Mouse (Mus musculus): ENCODE data around the gene Dgkd.

Gene Dgkd

DNA sequence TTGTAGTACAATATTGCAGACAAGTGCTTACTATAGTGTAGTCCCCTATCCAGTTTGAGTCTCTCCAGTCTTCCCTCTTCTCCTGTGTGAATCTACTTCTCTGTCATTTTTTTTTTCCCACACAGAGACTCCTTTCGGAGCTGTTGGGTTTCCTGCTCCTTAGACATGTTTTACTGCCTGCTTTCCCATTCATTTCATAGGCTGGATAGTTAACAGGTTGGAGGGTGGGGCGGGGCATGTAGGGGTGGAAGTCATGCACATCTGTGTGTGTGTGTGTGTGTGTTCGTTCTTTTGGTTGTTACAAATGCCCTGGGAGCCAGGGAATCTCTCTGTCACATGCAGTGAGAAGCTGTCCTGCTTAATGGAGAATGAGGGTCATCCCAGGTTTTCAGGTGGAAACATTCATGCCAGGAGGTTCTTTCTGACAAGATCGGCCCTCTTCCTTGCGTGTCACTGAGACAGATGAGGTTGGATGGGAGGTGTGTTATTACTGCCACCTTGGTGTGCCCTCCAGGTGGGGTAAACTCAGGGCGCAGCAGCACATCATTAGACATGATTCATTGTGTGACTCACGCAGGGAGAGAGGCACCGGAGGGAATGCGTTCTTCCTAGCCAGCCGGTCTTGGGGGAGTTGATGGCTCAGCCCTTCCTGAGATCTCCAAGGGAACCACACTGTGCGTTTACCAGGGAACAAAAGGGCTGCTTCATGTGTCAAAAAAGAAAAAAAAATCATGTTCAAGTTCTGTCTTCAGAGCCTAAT is 4.7 kb upstream of the Dgkd start:
- DNase-seq (ENCODE audit: extremely low spot score) = no peak

GRCm38 (mm10) chr1:87849278-87849677 is 3.8 kb upstream of the Dgkd start:
- no peak for DNase-seq (ENCODE audit: extremely low spot score)

- no peak for DNase-seq (ENCODE audit: extremely low spot score)
These were observed 1.7 kb upstream of the Dgkd start for GRCm38 (mm10) chr1:87851344-87851743.

- DNase-seq (ENCODE audit: extremely low spot score) = no peak
These were observed 851 bp upstream of the Dgkd start for GRCm38 (mm10) chr1:87852081-87852790.

DNA sequence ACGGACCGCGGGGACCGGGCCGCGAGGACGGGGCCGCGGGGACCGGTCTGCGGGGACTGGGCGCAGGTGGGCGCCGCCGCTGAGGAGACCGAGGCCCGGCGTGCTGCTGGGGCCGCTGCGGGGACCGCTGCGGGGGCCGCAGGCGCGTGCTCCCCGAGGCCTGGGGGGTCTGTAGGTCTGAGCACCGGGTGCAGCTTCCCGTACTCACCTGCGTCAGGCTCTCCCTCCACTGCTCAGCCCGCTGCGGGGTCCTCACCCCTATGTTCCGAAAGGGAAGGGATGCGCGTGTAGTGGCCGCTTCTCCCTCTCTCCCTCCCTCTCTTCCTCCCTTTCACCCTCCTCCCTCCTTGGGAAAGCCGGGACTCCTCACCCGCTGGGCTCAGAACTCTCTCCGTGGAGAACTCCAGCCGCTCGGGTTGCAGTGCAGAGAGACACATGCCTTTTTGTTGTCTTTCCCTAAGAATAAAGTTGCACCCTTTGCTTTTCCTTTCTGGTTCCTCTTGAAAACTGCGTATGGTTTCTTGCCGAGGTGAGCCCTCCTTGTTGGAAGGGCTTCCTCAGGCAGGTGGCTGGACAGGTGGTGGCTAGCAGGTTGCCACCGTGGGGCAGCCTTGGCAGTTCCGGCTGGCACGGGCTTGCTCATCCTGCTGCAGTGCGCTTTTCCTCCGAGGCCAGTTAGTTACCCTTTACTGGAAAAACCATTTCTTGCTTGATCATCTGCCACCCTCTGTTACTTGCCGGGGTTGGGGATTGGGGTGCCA is 694 bp downstream of the Dgkd start:
- DNase-seq (ENCODE audit: extremely low spot score) = peak; percentile 43

- no peak for DNase-seq (ENCODE audit: extremely low spot score)
These were observed 1.3 kb downstream of the Dgkd start for GRCm38 (mm10) chr1:87854411-87854810.

DNA sequence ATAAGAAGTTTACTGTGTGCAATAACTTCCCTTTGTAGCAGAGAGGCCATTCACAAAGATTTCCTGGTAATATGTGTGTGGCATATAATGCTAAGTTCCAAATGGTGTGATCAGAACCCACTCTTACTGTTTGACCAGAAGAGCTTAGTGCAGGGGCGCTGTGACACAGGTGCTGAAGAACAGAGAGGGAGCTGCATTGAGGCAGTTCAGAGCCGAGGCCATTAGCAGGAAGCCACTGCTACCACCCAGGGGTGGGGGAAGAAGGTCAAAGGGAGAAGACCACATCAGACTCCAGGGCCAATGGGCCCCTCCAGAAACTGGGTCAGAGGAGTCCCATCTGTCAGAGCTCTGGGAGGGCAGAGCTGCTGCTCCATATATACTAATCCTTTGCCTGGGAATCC is 1.8 kb downstream of the Dgkd start:
- DNase-seq (ENCODE audit: extremely low spot score) = no peak

GRCm38 (mm10) chr1:87855522-87855921 is 2.4 kb downstream of the Dgkd start:
- DNase-seq (ENCODE audit: extremely low spot score) = no peak

DNA sequence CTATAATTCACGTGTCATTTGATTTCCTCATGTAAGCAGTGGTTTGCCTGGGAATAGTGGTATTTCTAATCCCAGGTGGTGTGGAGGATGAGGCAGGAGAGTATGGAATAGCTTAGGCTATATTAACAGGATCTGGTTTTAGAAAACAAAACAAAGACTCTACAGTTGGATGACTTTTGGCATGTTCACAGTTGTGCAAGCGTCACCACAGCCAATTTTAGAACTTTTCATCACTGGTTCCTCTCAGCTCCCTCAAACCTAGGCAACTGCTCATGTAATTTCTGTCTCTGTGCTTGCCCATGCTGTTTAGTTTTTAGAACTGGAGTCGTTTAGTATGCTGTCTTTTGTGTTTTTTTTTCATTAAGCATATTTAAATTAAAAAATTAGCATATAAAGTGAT is 3.7 kb downstream of the Dgkd start:
- no peak for DNase-seq (ENCODE audit: extremely low spot score)

DNA sequence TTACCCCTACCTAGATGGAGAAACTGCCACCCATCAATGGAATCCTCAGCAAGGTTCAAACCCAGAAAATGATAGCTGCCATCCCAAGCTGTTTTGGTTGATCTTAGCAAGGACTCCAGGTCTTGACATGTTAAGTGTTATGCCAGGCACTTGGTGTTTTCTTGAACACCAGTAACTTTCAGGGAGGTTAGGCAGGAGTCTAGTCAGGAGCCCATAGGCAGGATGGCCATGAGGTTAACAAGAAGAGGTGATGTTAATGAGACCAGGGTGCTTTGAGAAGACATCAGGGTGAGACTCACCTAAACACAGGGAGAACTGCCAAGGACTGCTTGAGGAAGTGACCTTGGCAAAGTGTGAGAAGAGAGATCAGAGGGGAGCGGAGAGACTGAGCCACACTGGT is 4.9 kb downstream of the Dgkd start:
- DNase-seq (ENCODE audit: extremely low spot score) = no peak

DNA sequence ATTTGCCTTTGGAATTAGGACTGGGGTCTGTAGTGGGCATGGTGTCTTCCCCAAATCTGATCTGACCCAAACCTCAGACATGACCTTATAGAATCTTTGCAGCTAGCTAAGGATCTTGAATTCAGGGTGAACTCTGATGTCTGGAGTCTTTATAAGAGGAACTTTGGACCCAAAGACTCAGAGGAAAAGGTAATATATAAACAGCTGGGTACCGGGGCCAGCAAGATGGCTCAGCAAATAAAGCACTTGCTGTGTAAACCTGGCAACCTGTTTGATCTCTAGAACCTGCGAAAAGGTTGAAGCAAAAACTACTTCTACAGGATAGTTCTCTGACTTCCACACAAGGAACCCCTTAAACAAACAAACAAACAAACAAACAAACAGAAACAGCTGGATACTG is 5.4 kb downstream of the Dgkd start:
- no peak for DNase-seq (ENCODE audit: extremely low spot score)

- DNase-seq (ENCODE audit: extremely low spot score) = no peak
These were observed 10.5 kb downstream of the Dgkd start for GRCm38 (mm10) chr1:87863602-87864001.

- DNase-seq (ENCODE audit: extremely low spot score) = no peak
These were observed 11.8 kb downstream of the Dgkd start for GRCm38 (mm10) chr1:87864889-87865288.

GRCm38 (mm10) chr1:87866672-87867071 is 13.6 kb downstream of the Dgkd start:
- no peak for DNase-seq (ENCODE audit: extremely low spot score)

DNA sequence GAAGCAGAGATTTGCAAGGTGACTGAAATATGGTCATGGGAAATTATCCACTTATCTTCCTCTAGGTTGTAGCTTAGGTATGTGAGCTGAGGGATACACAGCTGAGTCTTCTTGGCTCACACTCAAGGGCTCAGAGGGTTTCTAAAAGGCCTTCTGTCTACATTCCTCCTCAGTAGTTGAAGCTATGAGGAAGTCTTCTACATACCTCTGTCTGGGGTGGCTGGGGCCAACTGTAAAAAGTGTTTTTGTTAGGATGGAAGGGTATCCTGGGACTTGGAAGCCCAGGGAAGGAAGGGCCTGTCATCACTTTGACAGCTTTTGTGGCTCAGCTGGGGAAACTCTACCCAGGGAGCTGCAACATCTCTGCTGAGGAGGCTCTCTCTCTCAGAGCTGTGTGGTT is 18.5 kb downstream of the Dgkd start:
- no peak for DNase-seq (ENCODE audit: extremely low spot score)

DNA sequence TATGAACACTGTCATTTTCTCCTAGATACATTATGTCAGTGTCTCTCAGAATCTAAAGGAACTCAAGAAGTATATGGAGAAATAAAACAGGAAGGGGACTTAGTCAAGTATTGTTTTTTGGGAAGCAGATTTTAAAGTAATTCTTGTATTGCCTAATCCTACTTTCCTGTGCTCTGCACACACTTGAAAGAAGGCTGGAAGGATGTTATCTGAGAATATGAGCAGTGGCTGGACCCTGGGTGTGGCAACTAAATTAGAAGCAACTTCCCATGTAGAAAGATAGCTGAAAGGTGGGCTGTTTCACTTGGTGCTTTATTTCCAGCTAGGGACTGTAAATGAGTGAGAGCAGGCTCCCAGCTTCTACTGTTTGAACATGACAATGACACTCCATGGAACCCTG is 20.0 kb downstream of the Dgkd start:
- DNase-seq (ENCODE audit: extremely low spot score) = no peak

DNA sequence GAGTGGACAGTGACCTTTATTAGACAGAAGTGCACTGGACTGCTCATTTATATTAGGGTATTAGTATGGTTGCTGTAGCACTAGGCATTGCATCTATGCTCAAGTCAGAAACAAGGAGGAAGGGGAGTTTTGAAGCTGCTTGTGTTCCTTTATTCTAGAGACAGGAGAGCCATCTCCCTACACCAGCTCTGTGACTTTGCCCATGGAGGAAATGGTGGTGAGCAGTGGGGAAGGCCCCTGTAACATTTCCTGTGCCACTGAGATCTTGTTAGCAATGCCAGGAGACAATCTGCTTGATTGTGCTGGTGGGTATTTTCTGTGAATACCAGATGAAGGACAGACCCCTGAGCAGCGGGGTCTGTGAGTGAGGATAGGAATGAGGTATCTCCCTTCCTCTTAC is 23.0 kb downstream of the Dgkd start:
- no peak for DNase-seq (ENCODE audit: extremely low spot score)

DNA sequence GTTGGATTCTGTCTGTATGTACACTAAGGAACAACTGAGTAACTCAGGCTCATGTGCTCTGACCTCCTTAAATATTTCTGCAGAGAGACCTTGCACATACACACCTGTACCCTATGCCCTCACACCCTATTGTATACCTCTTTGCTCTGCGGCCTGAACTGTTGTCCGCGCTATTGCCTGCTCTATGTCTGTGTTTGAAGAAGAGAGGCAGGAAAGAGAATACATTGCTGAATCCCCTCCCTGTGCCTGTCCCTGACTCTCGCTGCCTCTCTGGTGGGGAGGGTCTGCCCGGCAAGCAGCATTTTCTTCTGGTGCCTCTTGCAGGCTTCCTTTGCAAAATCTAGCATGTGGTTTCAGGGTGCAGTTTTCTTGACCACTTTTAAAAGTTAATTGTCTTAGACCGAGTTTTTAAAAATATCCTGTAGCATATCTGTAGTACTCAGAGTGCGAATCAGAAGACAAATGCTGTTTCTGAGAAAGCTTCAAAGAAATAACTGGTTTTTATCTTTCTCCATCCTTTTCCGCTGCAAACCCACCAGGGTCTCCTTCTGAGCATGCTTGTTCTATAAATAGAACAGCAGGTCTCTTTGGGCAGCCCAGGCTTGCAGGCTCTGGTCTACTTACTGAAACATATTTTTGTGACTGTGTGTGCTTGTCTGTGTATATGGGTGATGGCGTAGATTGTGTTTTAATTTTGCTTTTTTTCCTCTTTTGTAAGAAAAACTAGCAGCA is 24.6 kb downstream of the Dgkd start:
- no peak for DNase-seq (ENCODE audit: extremely low spot score)

- DNase-seq (ENCODE audit: extremely low spot score) = no peak
These were observed 25.9 kb downstream of the Dgkd start for GRCm38 (mm10) chr1:87879034-87879433.

DNA sequence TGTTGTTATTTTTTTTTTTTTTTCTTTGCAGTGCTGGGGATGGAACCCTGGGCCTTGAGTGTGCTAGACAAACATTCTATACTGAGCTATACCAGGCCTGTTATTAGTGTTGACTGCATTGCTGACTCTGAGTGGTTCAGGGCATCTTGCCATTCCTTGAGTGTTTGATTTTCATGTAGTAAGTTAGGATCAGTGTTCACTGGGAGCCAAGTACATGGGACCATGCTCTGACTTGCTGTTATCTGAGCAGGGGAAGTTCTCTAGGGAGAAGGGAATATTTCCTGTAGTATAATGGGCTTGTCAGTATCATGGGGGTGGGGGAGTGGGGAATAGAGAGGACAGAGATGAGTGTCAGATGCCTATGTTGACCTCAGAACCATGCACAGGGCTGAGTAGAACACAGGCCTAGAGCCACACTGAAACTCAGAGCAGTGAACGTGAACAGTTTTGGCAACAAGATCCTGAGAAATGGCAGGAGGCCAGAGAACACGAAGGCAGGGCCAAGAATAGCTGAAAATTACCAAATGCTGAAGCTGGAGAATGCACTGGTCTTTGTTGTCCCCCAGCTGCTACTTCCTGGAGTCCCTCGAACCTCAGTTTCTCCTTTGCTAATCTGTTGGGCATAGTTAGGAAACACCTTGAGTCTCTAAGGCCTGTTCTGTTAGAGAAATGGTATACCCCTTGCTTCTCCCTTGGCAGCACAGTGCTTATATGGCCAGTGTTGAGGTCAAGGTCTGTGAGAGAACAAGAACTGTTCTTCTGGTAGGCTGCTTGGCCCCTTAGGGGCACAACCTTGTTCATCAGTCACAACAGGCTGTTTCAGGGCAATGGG is 26.6 kb downstream of the Dgkd start:
- no peak for DNase-seq (ENCODE audit: extremely low spot score)

DNA sequence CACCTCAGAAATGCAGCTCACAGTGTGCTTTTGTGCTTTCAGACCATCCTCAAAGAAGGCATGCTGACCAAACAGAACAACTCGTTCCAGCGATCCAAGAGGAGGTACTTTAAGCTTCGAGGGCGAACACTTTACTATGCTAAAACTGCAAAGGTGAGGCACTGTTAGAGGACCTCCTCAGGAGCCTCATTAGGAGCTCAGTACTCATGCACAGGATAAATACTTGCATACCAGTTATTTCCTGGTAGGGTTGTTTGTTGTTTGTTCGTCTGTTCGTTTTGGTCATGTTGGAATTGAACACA is 27.2 kb downstream of the Dgkd start:
- no peak for DNase-seq (ENCODE audit: extremely low spot score)

All from embryo, embryonic 9.5 days (tissue).